Comparison of ENCODE assay signal across 17 mouse cellular contexts in the genomic region with DNA sequence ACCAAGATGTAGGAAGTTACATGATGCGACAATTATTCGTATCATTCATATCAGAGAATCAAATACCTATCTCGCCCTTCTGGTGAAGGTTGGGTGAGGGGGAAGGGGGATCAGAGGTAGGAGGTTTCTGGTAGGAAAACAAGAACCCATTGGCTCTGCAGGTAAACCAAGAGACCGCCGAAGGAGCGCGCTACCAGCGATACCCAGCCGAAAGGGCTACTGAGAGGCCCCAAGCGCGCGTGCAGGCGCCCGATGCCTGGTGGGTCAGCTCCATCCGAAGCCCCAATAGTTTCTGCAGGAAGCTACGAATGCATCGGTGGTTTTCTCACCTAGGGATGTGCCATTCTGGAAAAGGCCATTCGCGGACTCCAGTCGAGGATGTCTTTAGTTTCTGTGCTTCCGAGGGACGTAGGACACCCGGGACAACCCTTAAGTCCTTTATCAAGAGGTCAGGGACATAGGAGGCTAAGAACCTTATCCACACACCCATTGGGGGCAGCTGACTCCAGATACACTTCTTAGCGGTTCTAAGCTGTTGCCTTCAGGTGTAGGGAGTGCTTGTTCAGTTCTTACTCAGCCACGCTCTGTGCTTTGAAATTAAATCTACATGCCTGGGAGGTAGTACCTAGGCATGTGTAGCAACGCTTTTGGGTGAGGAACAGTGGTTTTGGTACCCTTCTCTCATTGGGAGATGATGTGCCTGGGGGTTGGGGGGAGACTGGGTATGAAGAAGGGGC. TPM values are rescaled to one million over a fixed set of nuclear protein-coding genes. Genes with fewer than 3 reads are reported as not detected.
DNase-seq lines count a peak whose midpoint lies in the region; ATAC-seq lines count a peak whose summit lies in the region.
"Had no signal": no experiment of that assay in that cellular context is flagged by ENCODE, and none has a peak within 500 bp of the region (broad histone marks: within the 10 kb centered on the region; RNA-seq: fewer than 3 reads in every experiment).

No protein-coding gene starts in this region.

- no peaks in the 10 kb centered on the region for H3K9me3 ChIP-seq in intestine, embryonic 14.5 days (ENCODE audit: control insufficient read depth, low read length)
- no peaks in the 10 kb centered on the region for H3K9me3 ChIP-seq in intestine, embryonic 15.5 days
- no peaks in the 10 kb centered on the region for H3K9me3 ChIP-seq in forebrain, embryonic 16.5 days (ENCODE audit: control insufficient read depth, low read length)
- no peaks in the 10 kb centered on the region for H3K9me3 ChIP-seq in midbrain, embryonic 16.5 days (replicated peaks; ENCODE audit: control insufficient read depth, low read length, poor library complexity, severe bottlenecking)

- H3K36me3 ChIP-seq in intestine, embryonic 14.5 days (ENCODE audit: control insufficient read depth, insufficient read depth, low read length): no peaks in the 10 kb centered on the region
- no peaks in the 10 kb centered on the region for H3K36me3 ChIP-seq in intestine, embryonic 15.5 days
- H3K36me3 ChIP-seq in forebrain, embryonic 16.5 days (ENCODE audit: control insufficient read depth, insufficient read depth): no peaks in the 10 kb centered on the region
- H3K36me3 ChIP-seq in midbrain, embryonic 16.5 days (ENCODE audit: control insufficient read depth, insufficient read depth, low read length): no peaks in the 10 kb centered on the region

- 2% methylated on average over 26 of the region's 26 CpGs for WGBS in intestine, embryonic 14.5 days
- WGBS in intestine, embryonic 15.5 days: 3% methylated on average over 26 of the region's 26 CpGs
- 2% methylated on average over 26 of the region's 26 CpGs for WGBS in forebrain, embryonic 16.5 days
- WGBS in midbrain, embryonic 16.5 days: 2% methylated on average over 26 of the region's 26 CpGs

- no peak overlapping the region for H3K9ac ChIP-seq in intestine, embryonic 14.5 days (ENCODE audit: low read length)
- no peak overlapping the region for H3K9ac ChIP-seq in intestine, embryonic 15.5 days
- H3K9ac ChIP-seq in forebrain, embryonic 16.5 days (replicated peaks; ENCODE audit: low read depth, low read length): peak overlapping the region; percentile 52
- no peak overlapping the region for H3K9ac ChIP-seq in midbrain, embryonic 16.5 days (ENCODE audit: low read depth, low read length)
- H3K9ac ChIP-seq: liver, postnatal 0 days had no signal

- no peak overlapping the region for H3K4me2 ChIP-seq in intestine, embryonic 14.5 days (ENCODE audit: low read length)
- no peak overlapping the region for H3K4me2 ChIP-seq in intestine, embryonic 15.5 days (replicated peaks)
- peak overlapping the region; percentile 39 for H3K4me2 ChIP-seq in forebrain, embryonic 16.5 days (ENCODE audit: low read length)
- peak overlapping the region; percentile 13; the same call in 1 of the 2 replicates for H3K4me2 ChIP-seq in midbrain, embryonic 16.5 days (ENCODE audit: low read length)

- H3K27ac ChIP-seq in intestine, embryonic 14.5 days (ENCODE audit: low read depth): no peak overlapping the region
- no peak overlapping the region for H3K27ac ChIP-seq in intestine, embryonic 15.5 days
- H3K27ac ChIP-seq in forebrain, embryonic 16.5 days (ENCODE audit: low read length): peak overlapping the region; percentile 78
- peak overlapping the region; percentile 20; the same call in 1 of the 2 replicates for H3K27ac ChIP-seq in midbrain, embryonic 16.5 days (ENCODE audit: low read length)
- H3K27ac ChIP-seq: macrophage had no signal

- no peak overlapping the region for H3K4me3 ChIP-seq in intestine, embryonic 14.5 days (ENCODE audit: low read depth, low read length)
- H3K4me3 ChIP-seq in intestine, embryonic 15.5 days (replicated peaks): no peak overlapping the region
- H3K4me3 ChIP-seq in forebrain, embryonic 16.5 days (replicated peaks; ENCODE audit: low read length): peak overlapping the region; percentile 30
- no peak overlapping the region for H3K4me3 ChIP-seq in midbrain, embryonic 16.5 days (ENCODE audit: low read depth, low read length)
- H3K4me3 ChIP-seq: myocyte had no signal

- H3K4me1 ChIP-seq in intestine, embryonic 14.5 days (replicated peaks; ENCODE audit: control insufficient read depth, insufficient read depth, low read length): no peaks in the 10 kb centered on the region
- H3K4me1 ChIP-seq in intestine, embryonic 15.5 days (replicated peaks): no peaks in the 10 kb centered on the region
- peaks cover 25% of the 10 kb centered on the region for H3K4me1 ChIP-seq in forebrain, embryonic 16.5 days (replicated peaks; ENCODE audit: control insufficient read depth, insufficient read depth, low read length)
- no peaks in the 10 kb centered on the region for H3K4me1 ChIP-seq in midbrain, embryonic 16.5 days (ENCODE audit: control insufficient read depth, insufficient read depth, low read length)

- H3K27me3 ChIP-seq in intestine, embryonic 14.5 days (replicated peaks; ENCODE audit: control insufficient read depth, insufficient read depth, low read length): peaks cover 96% of the 10 kb centered on the region
- H3K27me3 ChIP-seq in intestine, embryonic 15.5 days (replicated peaks): peaks cover 68% of the 10 kb centered on the region
- peaks cover 51% of the 10 kb centered on the region for H3K27me3 ChIP-seq in forebrain, embryonic 16.5 days (replicated peaks; ENCODE audit: control insufficient read depth, insufficient read depth, low read length)
- peaks cover 57% of the 10 kb centered on the region for H3K27me3 ChIP-seq in midbrain, embryonic 16.5 days (ENCODE audit: control insufficient read depth, insufficient read depth, low read depth, low read length)

- no peak for ATAC-seq in intestine, embryonic 14.5 days (replicated peaks; ENCODE audit: low FRiP score, low TSS enrichment, low read depth)
- no peak for ATAC-seq in intestine, embryonic 15.5 days
- ATAC-seq in forebrain, embryonic 16.5 days: peak; percentile 19
- ATAC-seq in midbrain, embryonic 16.5 days: no peak
- ATAC-seq: intestine, postnatal 0 days; liver, postnatal 0 days had no signal

- DNase-seq in embryo, embryonic 9.5 days (ENCODE audit: extremely low spot score): peak; percentile 48
- no peak for DNase-seq in embryo, embryonic 11 days
- peak; percentile 69 for DNase-seq in intestine, embryonic 14.5 days (ENCODE audit: low spot score)
- DNase-seq in thymus, postnatal 14 days: no peak
- DNase-seq in testis, postnatal 14 days (ENCODE audit: low spot score): no peak
- DNase-seq: cerebellum, adult 11 months; gastrocnemius, postnatal 25 days; kidney, postnatal 10 days; liver, postnatal 0 days; right cerebral cortex, adult 18-20 months had no signal

RNA-seq across cellular contexts. Expression of a gene that starts 12.6 kb away (rescaled TPM):
- polyA plus RNA-seq in intestine, embryonic 14.5 days (2014; fragmentation: Nextera tagmentation; extraction: Ambion mirVana): not detected in 2 replicates
- 0.16 TPM in 1 of 2 replicates, not detected in the other for polyA plus RNA-seq in intestine, embryonic 15.5 days (2015; fragmentation: Nextera tagmentation; extraction: Ambion mirVana)
- 7.2 and 12.6 TPM in 2 replicates for polyA plus RNA-seq in forebrain, embryonic 16.5 days (2015; fragmentation: Nextera tagmentation; extraction: Ambion mirVana)
- polyA plus RNA-seq in midbrain, embryonic 16.5 days (2015; fragmentation: Nextera tagmentation; extraction: Ambion mirVana): 1.3 and 3.0 TPM in 2 replicates
- polyA plus RNA-seq: intestine, postnatal 0 days; liver, postnatal 0 days; macrophage; myocyte; spleen, adult 2 months had no signal

RNA-seq across cellular contexts. Expression of a gene that starts 31.4 kb away (rescaled TPM):
- 2.4 and 2.8 TPM in 2 replicates for polyA plus RNA-seq in intestine, embryonic 14.5 days (2014; fragmentation: Nextera tagmentation; extraction: Ambion mirVana)
- 1.5 and 2.1 TPM in 2 replicates for polyA plus RNA-seq in intestine, embryonic 15.5 days (2015; fragmentation: Nextera tagmentation; extraction: Ambion mirVana)
- 74.3 and 75.7 TPM in 2 replicates for polyA plus RNA-seq in forebrain, embryonic 16.5 days (2015; fragmentation: Nextera tagmentation; extraction: Ambion mirVana)
- 9.7 and 20.7 TPM in 2 replicates for polyA plus RNA-seq in midbrain, embryonic 16.5 days (2015; fragmentation: Nextera tagmentation; extraction: Ambion mirVana)
- polyA plus RNA-seq: liver, postnatal 0 days; macrophage; myocyte; spleen, adult 2 months had no signal

Comparison
In these comparisons a context has a peak if more than half of its experiments do, and no peak if none do; other contexts are left out.
1. DNase-seq: peak in embryo, embryonic 9.5 days (single experiment) and intestine, embryonic 14.5 days (single experiment); none in embryo, embryonic 11 days (single experiment), thymus, postnatal 14 days (single experiment) and testis, postnatal 14 days (single experiment).
2. H3K27ac ChIP-seq: peak in forebrain, embryonic 16.5 days (single experiment) and midbrain, embryonic 16.5 days (single experiment); none in intestine, embryonic 14.5 days (single experiment) and intestine, embryonic 15.5 days (single experiment).
3. H3K4me2 ChIP-seq: peak in forebrain, embryonic 16.5 days (single experiment) and midbrain, embryonic 16.5 days (single experiment); none in intestine, embryonic 14.5 days (single experiment) and intestine, embryonic 15.5 days (single experiment).